Mouse (Mus musculus): ENCODE data around the gene Gm36864.
"Not testable (repeated sequence)": the region's sequence is repeated elsewhere in the genome, so short reads cannot be mapped to it uniquely, and the experiment has no call there.

- not testable (repeated sequence) for TF ChIP-seq POLR2A (IDR thresholded peaks at IDR 0.05; ENCODE audit: low read depth, low read length); CTCF (IDR thresholded peaks at IDR 0.05; ENCODE audit: borderline replicate concordance, insufficient read depth, low read length)
Measured at GRCm38 (mm10) chr7:44186516-44186915, 49.5 kb upstream of the Gm36864 start.
